Mouse (Mus musculus) kidney, embryonic 16.5 days (tissue): ENCODE results near the gene Gm10382. TPM values are rescaled to one million over a fixed set of nuclear protein-coding genes. Genes with fewer than 3 reads are reported as not detected.
"Not testable (repeated sequence)": the region's sequence is repeated elsewhere in the genome, so short reads cannot be mapped to it uniquely, and the experiment has no call there.

Experiments
- ATAC-seq: fragments of 200-750 bp; cut with Nextera tagmentation; 2 replicates; pipeline ENCODE4 v1.8.0; 2017; ENCODE audit warnings: moderate TSS enrichment; ENCODE audit not compliant: low FRiP score, low TSS enrichment
- H3K27ac ChIP-seq: fragments of 300-500 bp; sonication (generic); 2 replicates; pipeline ENCODE4 v1.5.1; 2014; ENCODE audit warnings: low read length
- H3K27me3 ChIP-seq: fragments of 300-500 bp; sonication (generic); 2 replicates; pipeline ENCODE4 v1.6.1; 2014; ENCODE audit warnings: low read length, control low read depth, mixed read lengths; ENCODE audit not compliant: insufficient read depth
- H3K36me3 ChIP-seq: fragments of 300-500 bp; sonication (generic); 2 replicates; pipeline ENCODE4 v1.6.1; 2014; ENCODE audit warnings: low read length, control low read depth, mixed read lengths; ENCODE audit not compliant: insufficient read depth
- H3K4me1 ChIP-seq: fragments of 300-500 bp; sonication (generic); 2 replicates; pipeline ENCODE4 v1.6.1; 2014; ENCODE audit warnings: low read length, control low read depth, mixed read lengths; ENCODE audit not compliant: insufficient read depth
- H3K4me2 ChIP-seq: fragments of 300-500 bp; sonication (generic); replicated peaks from 2 replicates; pipeline ENCODE4 v1.6.1; 2014; ENCODE audit warnings: low read depth, low read length
- H3K4me3 ChIP-seq: fragments of 300-500 bp; sonication (generic); 2 replicates; pipeline ENCODE4 v1.5.1; 2014; ENCODE audit warnings: mild to moderate bottlenecking, low read length
- H3K9ac ChIP-seq: fragments of 300-500 bp; sonication (generic); replicated peaks from 2 replicates; pipeline ENCODE4 v1.6.1; 2014; ENCODE audit warnings: low read length
- H3K9me3 ChIP-seq: fragments of 300-500 bp; sonication (generic); 2 replicates; pipeline ENCODE4 v1.6.1; 2016; ENCODE audit warnings: low read length, control low read depth
- WGBS: fragments of 180-500 bp; shearing (Covaris S2); extraction: QIAGEN DNeasy Blood & Tissue Kit; methylation state at CpG from one replicate; pipeline ENCODE4 v1.1.7; 2014; 5-methylcytosine and 5-hydroxymethylcytosine counted together
- polyA plus RNA-seq: library from polyadenylated mRNA; unstranded; fragments of >200 nt; fragmentation: Nextera tagmentation; extraction: Ambion mirVana; gene quantifications from 2 replicates; pipeline ENCODE4 v1.2.1, GENCODE M21; 2015

Gene Gm10382
- polyA plus RNA-seq, 1 experiment from 2014 or later: 0.34 TPM

DNA sequence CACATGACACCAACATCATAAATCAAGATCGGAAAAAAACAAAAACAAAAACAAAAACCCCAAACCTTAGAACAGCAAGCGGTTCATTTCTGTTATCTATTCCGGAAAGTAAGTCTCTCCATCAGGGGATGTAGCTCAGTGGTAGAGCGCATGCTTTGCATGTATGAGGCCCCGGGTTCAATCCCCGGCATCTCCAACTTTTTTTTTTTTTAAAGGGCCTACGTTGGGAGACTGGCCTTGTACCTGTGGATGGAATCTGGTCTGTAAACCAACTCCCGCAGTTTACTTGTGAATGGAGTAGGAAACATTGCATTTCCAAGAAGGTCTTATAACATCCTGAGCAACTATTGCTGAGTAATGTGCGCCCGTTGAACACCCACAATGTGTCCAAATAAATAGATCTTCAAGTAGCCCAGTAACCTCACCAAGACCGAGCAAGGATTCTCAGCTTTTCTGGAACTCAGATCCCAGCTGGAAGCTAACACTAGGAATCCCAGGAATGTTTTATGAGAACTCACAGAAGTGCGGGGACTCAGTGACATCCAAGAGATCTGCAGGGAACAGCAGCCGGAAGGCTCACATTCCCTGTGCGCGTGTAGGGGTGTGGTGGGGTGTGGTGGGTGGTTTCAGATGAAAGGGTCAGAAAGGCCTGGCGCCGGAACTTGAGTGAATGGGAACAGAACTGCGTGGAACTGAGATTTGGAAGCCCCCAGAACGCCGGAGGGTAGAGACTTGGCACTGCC, 20.4 kb downstream of the Gm10382 start:
- peak overlapping the region; percentile 47 for H3K4me3 ChIP-seq
- peak overlapping the region; percentile 52 for H3K4me2 ChIP-seq
- H3K9me3 ChIP-seq: no peaks in the 10 kb centered on the region
- 5% methylated on average over 20 of the region's 20 CpGs for WGBS
- no peaks in the 10 kb centered on the region for H3K27me3 ChIP-seq
- H3K27ac ChIP-seq: peak overlapping the region; percentile 51; the same call in 1 of the 2 replicates
- H3K36me3 ChIP-seq: peaks cover 9% of the 10 kb centered on the region
- peaks cover 18% of the 10 kb centered on the region for H3K4me1 ChIP-seq
- H3K9ac ChIP-seq: peak overlapping the region; percentile 50
- peak; percentile 53; the same call in 1 of the 2 replicates for ATAC-seq

DNA sequence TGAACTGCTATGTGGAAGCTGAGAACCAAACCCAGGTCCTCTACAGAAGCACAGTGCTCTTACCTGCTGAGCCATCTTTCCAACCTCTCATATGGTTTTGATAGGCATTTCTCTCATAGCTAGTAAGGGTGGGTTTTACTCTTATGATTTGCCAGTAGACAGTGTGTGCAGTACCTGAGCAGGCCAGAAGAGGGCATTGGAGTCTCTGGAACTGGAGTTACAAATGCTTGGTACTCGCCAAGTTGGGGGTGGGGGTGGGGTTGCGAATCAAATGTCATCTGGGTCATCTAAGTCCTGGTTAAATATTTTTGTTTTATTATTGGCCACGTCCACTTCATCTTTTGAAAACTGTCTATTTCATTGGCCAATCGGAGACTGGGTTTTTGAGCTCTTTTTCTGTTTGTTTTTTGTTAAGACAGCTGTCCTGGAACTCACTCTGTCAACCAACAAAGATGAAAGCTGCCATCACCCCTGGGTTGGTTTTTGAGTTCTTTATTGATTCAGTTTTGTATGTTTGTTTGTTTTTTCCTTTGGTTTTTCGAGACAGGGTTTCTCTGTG, 22.9 kb downstream of the Gm10382 start:
- no peaks in the 10 kb centered on the region for H3K27me3 ChIP-seq
- H3K4me2 ChIP-seq: no peak overlapping the region
- H3K36me3 ChIP-seq: peaks cover 35% of the 10 kb centered on the region
- H3K27ac ChIP-seq: no peak overlapping the region
- no peak overlapping the region for H3K4me3 ChIP-seq
- H3K9me3 ChIP-seq: no peaks in the 10 kb centered on the region
- ATAC-seq: no peak
- 60% methylated on average over 5 of the region's 5 CpGs for WGBS
- no peak overlapping the region for H3K9ac ChIP-seq
- H3K4me1 ChIP-seq: peaks cover 14% of the 10 kb centered on the region

DNA sequence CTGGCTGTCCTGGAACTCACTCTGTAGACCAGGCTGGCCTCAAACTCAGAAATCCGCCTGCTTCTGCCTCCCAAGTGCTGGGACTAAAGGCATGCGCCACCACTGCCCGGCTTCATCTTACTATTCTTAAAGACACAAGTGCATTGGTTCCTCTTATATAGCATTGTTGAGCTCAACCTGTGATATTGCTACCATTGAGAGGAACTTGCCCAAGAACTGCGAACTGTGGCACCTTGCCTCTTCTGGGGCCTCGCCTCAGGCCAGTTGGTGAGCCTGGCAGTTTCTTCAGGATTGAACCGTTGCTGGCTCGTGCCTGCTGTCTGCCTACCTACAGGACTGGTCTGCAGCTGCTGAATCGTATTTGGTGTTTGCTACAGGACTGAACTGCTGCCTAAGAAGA, 23.4 kb downstream of the Gm10382 start:
- not testable (repeated sequence) for H3K4me2 ChIP-seq, H3K4me1 ChIP-seq, H3K4me3 ChIP-seq, H3K27ac ChIP-seq, H3K9ac ChIP-seq, H3K9me3 ChIP-seq, H3K27me3 ChIP-seq, ATAC-seq
- 93% methylated on average over 8 of the region's 8 CpGs for WGBS
- H3K36me3 ChIP-seq: peaks cover 39% of the 10 kb centered on the region

DNA sequence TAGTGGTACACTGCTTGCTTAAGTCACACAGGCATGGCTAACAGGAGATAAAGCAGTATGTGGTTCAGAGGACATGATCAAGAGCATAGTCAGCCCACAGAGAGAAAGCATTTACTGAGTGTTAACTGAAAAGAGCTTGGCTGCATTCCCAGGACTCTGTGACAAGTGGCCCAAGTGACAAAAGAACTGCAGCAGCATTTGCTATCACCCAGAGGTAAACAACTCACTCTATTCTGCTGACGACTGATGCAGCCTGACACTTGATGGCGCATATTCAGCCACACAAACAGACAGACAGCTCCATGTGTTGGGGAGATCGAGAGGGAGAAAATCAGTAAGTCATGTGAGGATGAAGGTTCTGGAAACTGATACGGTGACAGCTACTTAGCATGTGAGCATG, 24.6 kb downstream of the Gm10382 start:
- Histone ChIP-seq H3K9me3 (no peaks in the 10 kb centered on the region), H3K4me2 (no peak overlapping the region), H3K4me1 (peaks cover 8% of the 10 kb centered on the region), H3K27ac (no peak overlapping the region), H3K4me3 (no peak overlapping the region), H3K27me3 (no peaks in the 10 kb centered on the region), H3K9ac (no peak overlapping the region), H3K36me3 (peaks cover 52% of the 10 kb centered on the region)
- ATAC-seq: no peak
- WGBS: 91% methylated on average over 4 of the region's 4 CpGs

- no peaks in the 10 kb centered on the region for H3K9me3 ChIP-seq
- no peak overlapping the region for H3K9ac ChIP-seq
- no peak overlapping the region for H3K27ac ChIP-seq
- no peak overlapping the region for H3K4me3 ChIP-seq
- no peak for ATAC-seq
- 93% methylated on average over 8 of the region's 8 CpGs for WGBS
- no peak overlapping the region for H3K4me2 ChIP-seq
- H3K36me3 ChIP-seq: peaks cover 74% of the 10 kb centered on the region
- no peaks in the 10 kb centered on the region for H3K27me3 ChIP-seq
- H3K4me1 ChIP-seq: no peaks in the 10 kb centered on the region
Measured at GRCm38 (mm10) chr5:125416183-125416582, 27.1 kb downstream of the Gm10382 start.

- H3K9me3 ChIP-seq: no peaks in the 10 kb centered on the region
- H3K4me3 ChIP-seq: no peak overlapping the region
- no peak for ATAC-seq
- no peaks in the 10 kb centered on the region for H3K27me3 ChIP-seq
- WGBS: 89% methylated on average over 12 of the region's 12 CpGs
- H3K36me3 ChIP-seq: peaks cover 90% of the 10 kb centered on the region
- H3K27ac ChIP-seq: no peak overlapping the region
- no peaks in the 10 kb centered on the region for H3K4me1 ChIP-seq
- no peak overlapping the region for H3K4me2 ChIP-seq
- H3K9ac ChIP-seq: no peak overlapping the region
Measured at GRCm38 (mm10) chr5:125418636-125419035, 29.5 kb downstream of the Gm10382 start.

- WGBS: 62% methylated on average over 11 of the region's 11 CpGs
Measured at GRCm38 (mm10) chr5:125419124-125419523, 30.0 kb downstream of the Gm10382 start.

GRCm38 (mm10) chr5:125425698-125426276, 36.7 kb downstream of the Gm10382 start:
- no peak overlapping the region for H3K4me3 ChIP-seq
- peaks cover 91% of the 10 kb centered on the region for H3K36me3 ChIP-seq
- WGBS: 95% methylated on average over 10 of the region's 10 CpGs
- no peak for ATAC-seq
- H3K9me3 ChIP-seq: no peaks in the 10 kb centered on the region
- H3K4me2 ChIP-seq: no peak overlapping the region
- no peak overlapping the region for H3K27ac ChIP-seq
- H3K9ac ChIP-seq: no peak overlapping the region
- no peaks in the 10 kb centered on the region for H3K4me1 ChIP-seq
- H3K27me3 ChIP-seq: no peaks in the 10 kb centered on the region

More at GRCm38 (mm10) chr5:125419124-125419523, 30.0 kb downstream of the Gm10382 start:
- H3K4me3 ChIP-seq: no peak overlapping the region
- no peak overlapping the region for H3K9ac ChIP-seq
- no peak for ATAC-seq
- H3K9me3 ChIP-seq: no peaks in the 10 kb centered on the region
- H3K4me2 ChIP-seq: no peak overlapping the region
- H3K36me3 ChIP-seq: peaks cover 93% of the 10 kb centered on the region
- no peak overlapping the region for H3K27ac ChIP-seq
- H3K4me1 ChIP-seq: no peaks in the 10 kb centered on the region
- no peaks in the 10 kb centered on the region for H3K27me3 ChIP-seq

DNA sequence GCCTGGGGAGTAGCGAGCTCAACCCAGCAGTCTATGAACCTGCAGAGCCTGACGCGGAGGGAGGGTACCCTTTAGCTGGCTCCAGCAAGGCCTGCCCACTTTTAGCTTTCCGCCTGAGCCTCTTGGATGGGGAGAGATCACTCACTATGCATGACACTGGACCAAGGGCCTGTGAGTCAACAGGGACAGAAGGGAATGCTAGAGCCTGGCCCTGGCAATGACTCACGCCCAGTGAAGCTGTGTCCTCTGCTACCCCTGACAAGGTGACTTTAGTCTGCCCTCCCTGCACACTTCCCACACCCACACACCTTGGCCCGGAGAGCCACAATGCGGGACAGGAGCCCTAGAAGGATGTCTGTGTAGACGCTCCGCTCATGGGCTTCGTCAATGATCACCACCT, 37.2 kb downstream of the Gm10382 start:
- whole genome bisulfite sequencing: 92% methylated on average over 10 of the region's 10 CpGs
- no peak for ATAC-seq
- H3K27ac ChIP-seq: no peak overlapping the region
- H3K27me3 ChIP-seq: no peaks in the 10 kb centered on the region
- H3K4me1 ChIP-seq: no peaks in the 10 kb centered on the region
- no peak overlapping the region for H3K4me2 ChIP-seq
- no peak overlapping the region for H3K4me3 ChIP-seq
- H3K36me3 ChIP-seq: peaks cover 91% of the 10 kb centered on the region
- H3K9ac ChIP-seq: no peak overlapping the region
- H3K9me3 ChIP-seq: no peaks in the 10 kb centered on the region

DNA sequence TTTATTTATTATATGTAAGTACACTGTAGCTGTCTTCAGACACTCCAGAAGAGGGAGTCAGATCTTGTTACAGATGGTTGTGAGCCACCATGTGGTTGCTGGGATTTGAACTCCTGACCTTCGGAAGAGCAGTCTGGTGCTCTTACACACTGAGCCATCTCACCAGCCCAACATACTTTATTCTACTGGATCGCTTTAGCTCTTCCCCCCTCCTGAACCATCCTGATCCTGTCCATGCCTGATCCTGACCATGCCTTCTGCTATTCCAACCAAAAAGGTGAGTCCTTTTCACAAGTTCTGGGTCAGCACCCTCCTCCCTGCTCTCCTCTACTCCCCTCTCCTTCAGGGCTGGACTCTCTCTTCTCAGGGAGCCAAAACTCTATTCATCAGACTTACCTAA, 43.2 kb downstream of the Gm10382 start:
- H3K27ac ChIP-seq, ATAC-seq, H3K4me3 ChIP-seq, H3K4me2 ChIP-seq, H3K9ac ChIP-seq, H3K27me3 ChIP-seq, H3K9me3 ChIP-seq: not testable (repeated sequence)
- WGBS: 97% methylated on average over 2 of the region's 2 CpGs
- Histone ChIP-seq H3K4me1 (peaks cover 12% of the 10 kb centered on the region), H3K36me3 (peaks cover 41% of the 10 kb centered on the region)
